ENCODE assay signal across 7 mouse cellular contexts in genomic region chr16:44526689-44527088, GRCm38 (mm10). TPM values are rescaled to one million over a fixed set of nuclear protein-coding genes. Genes with fewer than 3 reads are reported as not detected.
DNase-seq lines count a peak whose midpoint lies in the region; ATAC-seq lines count a peak whose summit lies in the region.

No protein-coding gene starts in this region.

- WGBS in lung, embryonic 15.5 days, result 20% methylated on average over 12 of the region's 12 CpGs
- WGBS in embryonic facial prominence, embryonic 10.5 days, result 14% methylated on average over 12 of the region's 12 CpGs
- WGBS in hindbrain, embryonic 13.5 days, result 6% methylated on average over 12 of the region's 12 CpGs

- H3K9ac ChIP-seq in lung, embryonic 15.5 days, result no peak overlapping the region
- H3K9ac ChIP-seq in hindbrain, embryonic 13.5 days, result peak overlapping the region; percentile 59

- no peaks in the 10 kb centered on the region for H3K27me3 ChIP-seq in lung, embryonic 15.5 days
- H3K27me3 ChIP-seq in embryonic facial prominence, embryonic 10.5 days (replicated peaks; ENCODE audit: low read depth, poor library complexity, severe bottlenecking), result no peaks in the 10 kb centered on the region
- H3K27me3 ChIP-seq in hindbrain, embryonic 13.5 days, result no peaks in the 10 kb centered on the region

- peak overlapping the region; percentile 37; the same call in 1 of the 2 replicates for H3K27ac ChIP-seq in lung, embryonic 15.5 days
- peak overlapping the region; percentile 16; the same call in 1 of the 2 replicates for H3K27ac ChIP-seq in embryonic facial prominence, embryonic 10.5 days (replicated peaks)
- H3K27ac ChIP-seq in hindbrain, embryonic 13.5 days, result peak overlapping the region; percentile 87

- peaks cover 45% of the 10 kb centered on the region for H3K4me1 ChIP-seq in lung, embryonic 15.5 days
- H3K4me1 ChIP-seq in embryonic facial prominence, embryonic 10.5 days, result peaks cover 48% of the 10 kb centered on the region
- H3K4me1 ChIP-seq in hindbrain, embryonic 13.5 days (replicated peaks), result peaks cover 53% of the 10 kb centered on the region

- ATAC-seq in lung, embryonic 15.5 days (ENCODE audit: borderline replicate concordance, extremely low read depth, low FRiP score, low TSS enrichment), result no peak
- ATAC-seq in hindbrain, embryonic 13.5 days (ENCODE audit: low FRiP score), result no peak

- no peak overlapping the region for H3K4me2 ChIP-seq in lung, embryonic 15.5 days
- peak overlapping the region; percentile 37 for H3K4me2 ChIP-seq in hindbrain, embryonic 13.5 days

- H3K36me3 ChIP-seq in lung, embryonic 15.5 days, result no peaks in the 10 kb centered on the region
- H3K36me3 ChIP-seq in embryonic facial prominence, embryonic 10.5 days (replicated peaks), result peaks cover 4% of the 10 kb centered on the region; the same call in 1 of the 2 replicates
- no peaks in the 10 kb centered on the region for H3K36me3 ChIP-seq in hindbrain, embryonic 13.5 days

- DNase-seq in lung, adult 18-20 months, result no peak
- DNase-seq in embryonic facial prominence, embryonic 10.5 days (ENCODE audit: low spot score), result peak; percentile 50
- peak; percentile 76 for DNase-seq in retina, embryonic 14.5 days (ENCODE audit: low spot score)
- DNase-seq in adrenal gland, adult 2 months, result no peak
- no peak for DNase-seq in kidney, adult 8-10 months

- no peaks in the 10 kb centered on the region for H3K9me3 ChIP-seq in lung, embryonic 15.5 days
- no peaks in the 10 kb centered on the region for H3K9me3 ChIP-seq in embryonic facial prominence, embryonic 10.5 days
- H3K9me3 ChIP-seq in hindbrain, embryonic 13.5 days, result no peaks in the 10 kb centered on the region

- H3K4me3 ChIP-seq in lung, embryonic 15.5 days, result no peak overlapping the region
- H3K4me3 ChIP-seq in embryonic facial prominence, embryonic 10.5 days, result 0 out of 2 replicates have a peak overlapping the region, but pooled peaks have one; percentile 21
- H3K4me3 ChIP-seq in hindbrain, embryonic 13.5 days, result no peak overlapping the region; the same call in 1 of the 2 replicates

RNA-seq across cellular contexts. Expression of gene Boc, which starts 32.0 kb away (rescaled TPM):
- polyA plus RNA-seq in lung, embryonic 15.5 days (2015; fragmentation: Nextera tagmentation; extraction: Ambion mirVana), result 29.2 and 29.9 TPM in 2 replicates
- polyA plus RNA-seq in embryonic facial prominence, embryonic 10.5 days (2016; fragmentation: Nextera tagmentation; extraction: Ambion mirVana), result 14.2 and 14.3 TPM in 2 replicates
- polyA plus RNA-seq in hindbrain, embryonic 13.5 days (2015; fragmentation: Nextera tagmentation; extraction: Ambion mirVana), result 14.0 and 17.2 TPM in 2 replicates
- 10 to 100 TPM; 46.3 to 52.1 TPM for total RNA-seq in adrenal gland, adult 2 months (2021)
- polyA plus RNA-seq in adrenal gland, adult 2 months (2012; rRNA removed), result 73.4 and 94.6 TPM in 2 replicates

Comparison
In these comparisons a context has a peak if more than half of its experiments do, and no peak if none do; other contexts are left out.
1. H3K27ac ChIP-seq: peak in every context shown above with its lines; median percentile 87 in hindbrain, embryonic 13.5 days; 37 in lung, embryonic 15.5 days; 16 in embryonic facial prominence, embryonic 10.5 days.
2. DNase-seq: peak in embryonic facial prominence, embryonic 10.5 days (single experiment) and retina, embryonic 14.5 days (single experiment); none in lung, adult 18-20 months (0 of 2), adrenal gland, adult 2 months (single experiment) and kidney, adult 8-10 months (0 of 2).